Mouse (Mus musculus) liver, embryonic 11.5 days (tissue): ENCODE measurements around the gene Olfr1062. TPM values are rescaled to one million over a fixed set of nuclear protein-coding genes. Genes with fewer than 3 reads are reported as not detected.
"Not testable (repeated sequence)": the region's sequence is repeated elsewhere in the genome, so short reads cannot be mapped to it uniquely, and the experiment has no call there.

Experiments used
- ATAC-seq: fragments of 200-750 bp; cut with Nextera tagmentation; replicated peaks from 2 replicates; pipeline ENCODE4 v1.8.0; 2017; ENCODE audit warnings: moderate number of reproducible peaks, mild to moderate bottlenecking, moderate TSS enrichment, moderate library complexity; ENCODE audit not compliant: low FRiP score
- DNase-seq: peaks from one replicate; pipeline ENCODE4 v3.0.0-alpha.2; 2017; ENCODE audit warnings: low spot score
- H3K27ac ChIP-seq: fragments of 300-500 bp; sonication (generic); 2 replicates; pipeline ENCODE4 v1.5.1; 2014; ENCODE audit warnings: mild to moderate bottlenecking, low read depth, low read length, control low read depth
- H3K27me3 ChIP-seq: fragments of 300-500 bp; sonication (generic); replicated peaks from 2 replicates; pipeline ENCODE4 v1.6.1; 2014; ENCODE audit warnings: low read length, mixed read lengths; ENCODE audit not compliant: control insufficient read depth, insufficient read depth
- H3K36me3 ChIP-seq: fragments of 300-500 bp; sonication (generic); 2 replicates; pipeline ENCODE4 v1.6.1; 2014; ENCODE audit warnings: mild to moderate bottlenecking, low read length, moderate library complexity, mixed read lengths; ENCODE audit not compliant: control insufficient read depth, insufficient read depth
- H3K4me1 ChIP-seq: fragments of 300-500 bp; sonication (generic); replicated peaks from 2 replicates; pipeline ENCODE4 v1.6.1; 2014; ENCODE audit warnings: low read length, mixed read lengths; ENCODE audit not compliant: control insufficient read depth, insufficient read depth
- H3K4me2 ChIP-seq: fragments of 300-500 bp; sonication (generic); 2 replicates; pipeline ENCODE4 v1.6.1; 2014; ENCODE audit warnings: mild to moderate bottlenecking, control low read depth, moderate library complexity
- H3K4me3 ChIP-seq: fragments of 300-500 bp; sonication (generic); 2 replicates; pipeline ENCODE4 v1.5.1; 2014; ENCODE audit warnings: low read depth, low read length, control low read depth
- H3K9ac ChIP-seq: fragments of 300-500 bp; sonication (generic); 2 replicates; pipeline ENCODE4 v1.6.1; 2014; ENCODE audit warnings: low read depth, low read length, control low read depth
- H3K9me3 ChIP-seq: fragments of 300-500 bp; sonication (generic); 2 replicates; pipeline ENCODE4 v1.6.1; 2016; ENCODE audit warnings: low read length, inconsistent platforms, mixed read lengths; ENCODE audit not compliant: control insufficient read depth
- WGBS: fragments of 180-500 bp; shearing (Covaris S2); extraction: QIAGEN DNeasy Blood & Tissue Kit; methylation state at CpG from one replicate; pipeline ENCODE4 v1.1.7; 2014; 5-methylcytosine and 5-hydroxymethylcytosine counted together
- polyA plus RNA-seq: library from polyadenylated mRNA; unstranded; fragments of >200 nt; fragmentation: Nextera tagmentation; extraction: Ambion mirVana; gene quantifications from 2 replicates; pipeline ENCODE4 v1.2.1, GENCODE M21; 2014

The Olfr1062 gene
- polyA plus RNA-seq: not detected in 2 replicates

- H3K27ac ChIP-seq, H3K27me3 ChIP-seq, H3K36me3 ChIP-seq, DNase-seq, H3K4me1 ChIP-seq, H3K4me2 ChIP-seq, ATAC-seq, H3K4me3 ChIP-seq, H3K9me3 ChIP-seq, H3K9ac ChIP-seq: not testable (repeated sequence)
Measured at GRCm38 (mm10) chr2:86426649-86427048, at the start of gene Olfr1062. Gene Olfr1062, minus strand, starts transcription at chr2:86426749.

GRCm38 (mm10) chr2:86464442-86465109, 38.0 kb upstream of the Olfr1062 start:
- H3K4me2 ChIP-seq: no peak overlapping the region

GRCm38 (mm10) chr2:86460434-86460833, 33.9 kb upstream of the Olfr1062 start:
- WGBS: 61% methylated on average over 1 of the region's 1 CpGs
- H3K9ac ChIP-seq: no peak overlapping the region
- H3K4me3 ChIP-seq: no peak overlapping the region
- no peaks in the 10 kb centered on the region for H3K4me1 ChIP-seq
- DNase-seq (no peak), ATAC-seq (no peak)
- H3K4me2 ChIP-seq: no peak overlapping the region
- no peaks in the 10 kb centered on the region for H3K27me3 ChIP-seq
- H3K36me3 ChIP-seq: no peaks in the 10 kb centered on the region
- no peak overlapping the region for H3K27ac ChIP-seq
- H3K9me3 ChIP-seq: no peaks in the 10 kb centered on the region

More at GRCm38 (mm10) chr2:86464442-86465109, 38.0 kb upstream of the Olfr1062 start:
- Histone ChIP-seq H3K9ac (no peak overlapping the region), H3K36me3 (no peaks in the 10 kb centered on the region), H3K4me3 (no peak overlapping the region), H3K4me1 (no peaks in the 10 kb centered on the region), H3K27me3 (no peaks in the 10 kb centered on the region), H3K27ac (no peak overlapping the region), H3K9me3 (no peaks in the 10 kb centered on the region)
- DNase-seq (peak; percentile 33), ATAC-seq (0 out of 2 replicates have a peak, but pooled peaks have one; percentile 23)
- WGBS: 34% methylated on average over 10 of the region's 10 CpGs

GRCm38 (mm10) chr2:86456169-86456568, 29.6 kb upstream of the Olfr1062 start, which contains the start of gene Olfr1066:
Gene Olfr1066, minus strand, starts transcription at chr2:86456269.
- Histone ChIP-seq H3K27me3 (no peaks in the 10 kb centered on the region), H3K27ac (no peak within 1 kb of the TSS), H3K36me3 (no peaks in the 10 kb centered on the region), H3K4me3 (no peak within 1 kb of the TSS), H3K4me2 (no peak within 1 kb of the TSS), H3K4me1 (no peaks in the 10 kb centered on the region), H3K9ac (no peak within 1 kb of the TSS), H3K9me3 (no peaks in the 10 kb centered on the region)
- DNase-seq: no peak
- WGBS: 77% methylated on average over 1 of the region's 1 CpGs
- ATAC-seq: no peak

GRCm38 (mm10) chr2:86450491-86450890, 23.9 kb upstream of the Olfr1062 start, which contains the start of gene Olfr1065:
Gene Olfr1065, minus strand, starts transcription at chr2:86450591.
- H3K4me2 ChIP-seq: not testable (repeated sequence)

GRCm38 (mm10) chr2:86442101-86442500, 15.6 kb upstream of the Olfr1062 start:
- 68% methylated on average over 1 of the region's 1 CpGs for WGBS
- H3K9me3 ChIP-seq, H3K4me3 ChIP-seq, ATAC-seq, H3K4me1 ChIP-seq, H3K9ac ChIP-seq, H3K27me3 ChIP-seq, H3K27ac ChIP-seq, H3K4me2 ChIP-seq, H3K36me3 ChIP-seq, DNase-seq: not testable (repeated sequence)

More at GRCm38 (mm10) chr2:86450491-86450890, 23.9 kb upstream of the Olfr1062 start, which contains the start of gene Olfr1065:
- not testable (repeated sequence) for H3K36me3 ChIP-seq, H3K27me3 ChIP-seq, H3K4me1 ChIP-seq, DNase-seq, H3K4me3 ChIP-seq, H3K9me3 ChIP-seq, ATAC-seq, H3K27ac ChIP-seq, H3K9ac ChIP-seq
- no CpG with 5 or more reads among the region's 1 CpGs for WGBS

GRCm38 (mm10) chr2:86428511-86428910, 2.0 kb upstream of the Olfr1062 start:
- ATAC-seq, H3K4me3 ChIP-seq: not testable (repeated sequence)

GRCm38 (mm10) chr2:86413950-86414349, 12.6 kb downstream of the Olfr1062 start, which contains the start of gene Olfr1061:
Gene Olfr1061, minus strand, starts transcription at chr2:86414050.
- Histone ChIP-seq H3K9ac (no peak within 1 kb of the TSS), H3K4me2 (no peak within 1 kb of the TSS), H3K9me3 (no peaks in the 10 kb centered on the region), H3K27ac (no peak within 1 kb of the TSS), H3K4me3 (no peak within 1 kb of the TSS), H3K36me3 (no peaks in the 10 kb centered on the region), H3K27me3 (no peaks in the 10 kb centered on the region), H3K4me1 (no peaks in the 10 kb centered on the region)
- DNase-seq (no peak), ATAC-seq (no peak)
- 82% methylated on average over 1 of the region's 1 CpGs for whole genome bisulfite sequencing

More at GRCm38 (mm10) chr2:86428511-86428910, 2.0 kb upstream of the Olfr1062 start:
- not testable (repeated sequence) for H3K9ac ChIP-seq, H3K27me3 ChIP-seq, H3K4me2 ChIP-seq, DNase-seq, H3K9me3 ChIP-seq, H3K36me3 ChIP-seq, H3K4me1 ChIP-seq, H3K27ac ChIP-seq
- WGBS: 68% methylated on average over 8 of the region's 8 CpGs

- no peak overlapping the region for H3K27ac ChIP-seq
- H3K4me1 ChIP-seq: no peaks in the 10 kb centered on the region
- DNase-seq (no peak), ATAC-seq (no peak)
- H3K27me3 ChIP-seq: no peaks in the 10 kb centered on the region
- no peak overlapping the region for H3K9ac ChIP-seq
- H3K4me2 ChIP-seq: no peak overlapping the region
- 76% methylated on average over 2 of the region's 2 CpGs for WGBS
- H3K36me3 ChIP-seq: no peaks in the 10 kb centered on the region
- no peak overlapping the region for H3K4me3 ChIP-seq
- H3K9me3 ChIP-seq: no peaks in the 10 kb centered on the region
Measured at GRCm38 (mm10) chr2:86395114-86395513, 31.4 kb downstream of the Olfr1062 start.
